Mouse (Mus musculus): ENCODE measurements around the gene Vmn1r158. TPM values are rescaled to one million over a fixed set of nuclear protein-coding genes. Genes with fewer than 3 reads are reported as not detected.
"Not testable (repeated sequence)": the region's sequence is repeated elsewhere in the genome, so short reads cannot be mapped to it uniquely, and the experiment has no call there.

Vmn1r158 gene
- total RNA-seq (2015), result not detected in 2 replicates
- not detected in 2 replicates for total RNA-seq (2017)

DNA sequence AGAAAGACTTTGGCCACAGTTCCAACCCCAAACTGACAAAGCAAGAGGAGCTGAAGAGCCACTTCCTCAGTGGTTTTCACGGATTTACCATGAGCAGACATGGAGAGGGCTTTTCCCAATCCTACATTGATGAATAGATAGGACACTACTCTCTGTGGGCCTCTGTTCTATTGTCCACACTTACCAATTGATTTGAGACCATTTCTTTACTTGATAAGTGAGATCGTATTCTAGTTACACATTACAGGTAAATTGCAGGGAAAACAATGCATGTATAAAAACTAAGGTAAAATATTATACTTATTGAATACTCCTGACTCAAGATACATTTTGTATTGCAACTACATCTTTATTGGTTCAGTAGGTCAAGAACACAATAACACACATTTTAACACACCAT, at the start of gene Vmn1r158:
Gene Vmn1r158, minus strand, starts transcription at position 101 of the 400 bp plus-strand sequence.
- not testable (repeated sequence) for ATAC-seq (ENCODE audit: poor library complexity, severe bottlenecking)

DNA sequence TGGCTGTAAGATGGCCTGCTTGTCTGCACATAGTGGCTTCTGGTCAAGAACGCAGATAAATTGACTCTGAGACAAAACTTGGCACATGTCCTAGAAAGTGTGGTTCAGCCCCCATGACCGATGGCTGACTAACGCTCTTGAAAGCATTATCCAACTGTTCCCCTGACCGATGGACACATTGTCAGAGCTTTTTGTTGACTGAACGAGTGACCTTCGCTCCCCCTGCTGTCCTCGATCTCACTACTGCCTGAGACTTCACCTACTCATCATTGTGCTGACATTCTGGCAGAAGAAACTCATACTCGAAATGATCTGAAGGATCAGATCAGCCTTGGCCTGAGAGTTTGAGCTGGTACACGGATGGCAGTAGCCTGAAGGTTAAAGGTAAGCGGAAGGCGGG, 14.6 kb downstream of the Vmn1r158 start:
- ATAC-seq (ENCODE audit: poor library complexity, severe bottlenecking), result not testable (repeated sequence)

DNA sequence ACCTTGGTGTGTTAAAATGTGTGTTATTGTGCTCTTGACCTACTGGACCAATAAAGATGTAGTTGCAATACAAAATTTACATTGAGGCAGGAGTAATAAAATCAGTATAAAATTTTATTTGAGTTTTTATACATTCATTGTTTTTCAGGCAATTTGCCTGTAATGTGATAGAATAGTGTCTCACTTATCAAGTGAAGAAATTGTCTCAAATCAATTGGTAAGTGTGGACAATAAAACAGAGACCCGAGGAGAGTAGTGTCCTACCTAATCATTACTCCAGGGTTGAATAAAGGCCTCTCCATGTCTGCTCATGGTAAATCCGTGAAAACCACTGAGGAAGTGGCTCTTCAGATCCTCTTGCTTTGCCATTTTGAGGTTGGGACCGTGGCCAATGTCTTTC, 29.2 kb downstream of the Vmn1r158 start, which contains the start of gene Vmn1r157:
Gene Vmn1r157, plus strand, starts transcription at position 301 of the 400 bp plus-strand sequence.
- not testable (repeated sequence) for ATAC-seq (ENCODE audit: poor library complexity, severe bottlenecking)

Other genes starting within 250 kb of the Vmn1r158 start
- gene Gm4201, start 225.4 kb downstream of the Vmn1r158 start, total RNA-seq (2015), result not detected in 2 replicates
- gene Gm4201, start 225.4 kb downstream of the Vmn1r158 start, total RNA-seq (2017), result not detected in 2 replicates
- not detected in 2 replicates for gene Gm4565, start 202.7 kb downstream of the Vmn1r158 start, total RNA-seq (2015)
- gene Gm4565, start 202.7 kb downstream of the Vmn1r158 start, total RNA-seq (2017), result not detected in 2 replicates
- gene Vmn1r155, start 132.8 kb downstream of the Vmn1r158 start, total RNA-seq (2015), result not detected in 2 replicates
- not detected in 2 replicates for gene Vmn1r155, start 132.8 kb downstream of the Vmn1r158 start, total RNA-seq (2017)
- gene Gm8693, start 98.5 kb downstream of the Vmn1r158 start, total RNA-seq (2015), result not detected in 2 replicates
- not detected in 2 replicates for gene Gm8693, start 98.5 kb downstream of the Vmn1r158 start, total RNA-seq (2017)
- not detected in 2 replicates for gene Gm4567, start 71.1 kb downstream of the Vmn1r158 start, total RNA-seq (2015)
- gene Gm4567, start 71.1 kb downstream of the Vmn1r158 start, total RNA-seq (2017), result not detected in 2 replicates
- gene Vmn1r157, start 29.1 kb downstream of the Vmn1r158 start, total RNA-seq (2015), result not detected in 2 replicates
- gene Vmn1r157, start 29.1 kb downstream of the Vmn1r158 start, total RNA-seq (2017), result not detected in 2 replicates
- not detected in 2 replicates for gene Vmn1r159, start 52.8 kb upstream of the Vmn1r158 start, total RNA-seq (2015)
- gene Vmn1r159, start 52.8 kb upstream of the Vmn1r158 start, total RNA-seq (2017), result not detected in 2 replicates
- not detected in 2 replicates for gene Vmn1r160, start 80.4 kb upstream of the Vmn1r158 start, total RNA-seq (2015)
- gene Vmn1r160, start 80.4 kb upstream of the Vmn1r158 start, total RNA-seq (2017), result not detected in 2 replicates
- gene Gm4214, start 193.9 kb upstream of the Vmn1r158 start, total RNA-seq (2015), result not detected in 2 replicates
- gene Gm4214, start 193.9 kb upstream of the Vmn1r158 start, total RNA-seq (2017), result not detected in 2 replicates
- not detected in 2 replicates for gene Gm4216, start 229.1 kb upstream of the Vmn1r158 start, total RNA-seq (2015)
- gene Gm4216, start 229.1 kb upstream of the Vmn1r158 start, total RNA-seq (2017), result not detected in 2 replicates